Mouse (Mus musculus) right cerebral cortex, postnatal 14 days (tissue): ENCODE data around the gene Npas3.

ENCODE experiments used
- DNase-seq: peaks from one replicate; pipeline ENCODE4 v3.0.0; 2022

Gene Npas3

DNA sequence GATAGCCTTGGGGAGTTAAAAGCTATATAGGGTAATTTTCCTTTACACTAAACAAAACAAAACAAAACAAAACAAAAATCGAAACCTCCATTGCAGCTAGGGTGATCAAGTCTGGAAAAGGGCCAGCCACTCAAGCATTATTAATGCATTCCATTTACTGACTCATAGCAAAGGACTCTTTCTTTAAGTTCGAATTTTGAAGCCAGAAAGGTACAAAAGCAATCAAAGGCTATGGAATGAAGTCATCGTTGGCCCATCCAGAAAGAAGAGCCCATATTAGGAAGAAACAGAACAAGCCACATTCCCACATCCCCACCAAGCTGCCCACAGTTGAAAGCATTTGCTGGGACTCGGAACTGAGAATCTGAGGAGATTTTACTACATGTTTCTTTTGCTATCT, 640.1 kb downstream of the Npas3 start:
- DNase-seq = no peak

DNA sequence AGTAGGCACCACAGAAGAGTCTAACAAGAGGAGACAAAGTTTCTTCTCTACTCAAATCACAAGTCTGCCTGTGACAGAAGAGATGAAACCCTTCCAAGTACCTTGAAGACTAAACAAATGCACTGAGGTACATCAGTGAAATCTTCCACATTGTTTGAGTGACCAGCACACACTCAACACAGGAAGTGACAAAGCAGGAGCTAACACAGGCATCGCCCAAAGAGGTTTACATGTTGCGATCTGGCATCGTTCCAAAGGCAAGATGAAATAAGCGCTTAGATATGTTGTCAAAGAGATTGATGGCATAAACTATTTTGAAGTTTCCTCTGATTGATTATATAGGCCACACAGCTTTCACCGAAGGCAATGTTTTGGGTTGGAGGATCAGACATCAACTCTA, 647.4 kb downstream of the Npas3 start:
- no peak for DNase-seq

DNA sequence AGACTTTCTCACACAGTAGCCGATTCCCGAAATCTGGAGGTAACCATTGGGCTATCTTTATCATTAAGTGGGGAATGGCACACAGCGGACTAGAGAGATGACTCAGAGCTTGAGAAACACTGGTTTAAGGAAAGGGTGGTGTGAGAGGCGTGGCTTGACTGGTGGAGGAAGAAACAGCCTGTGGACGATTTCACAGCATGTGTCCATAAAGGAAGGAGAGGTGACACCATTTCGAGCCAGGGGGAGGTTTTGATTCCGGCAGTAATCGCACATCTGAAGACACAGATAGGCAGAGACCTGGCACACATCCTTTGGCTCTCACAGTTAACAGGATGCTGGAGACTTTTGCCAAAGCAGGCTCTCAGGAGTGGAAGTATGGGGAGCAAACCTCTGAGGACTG, 660.3 kb downstream of the Npas3 start:
- no peak for DNase-seq

DNA sequence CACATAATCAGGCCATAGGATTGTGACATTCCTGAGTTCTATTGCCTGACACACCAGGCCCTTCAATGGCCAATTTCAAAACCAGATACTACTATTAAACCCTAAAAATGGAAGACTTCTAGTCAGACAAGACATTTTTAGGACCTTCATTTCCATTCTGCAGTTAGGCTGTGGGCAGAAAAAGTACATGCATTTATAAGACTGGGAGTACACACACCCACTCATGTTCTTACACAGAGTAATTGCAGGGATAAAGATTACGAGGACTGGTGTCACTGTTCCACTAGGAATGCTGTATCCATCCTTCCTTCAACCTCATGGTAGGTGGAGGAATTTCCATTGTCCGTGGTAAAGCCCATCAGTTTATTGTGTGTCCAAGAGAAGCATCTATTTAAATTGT, 661.7 kb downstream of the Npas3 start:
- no peak for DNase-seq

DNA sequence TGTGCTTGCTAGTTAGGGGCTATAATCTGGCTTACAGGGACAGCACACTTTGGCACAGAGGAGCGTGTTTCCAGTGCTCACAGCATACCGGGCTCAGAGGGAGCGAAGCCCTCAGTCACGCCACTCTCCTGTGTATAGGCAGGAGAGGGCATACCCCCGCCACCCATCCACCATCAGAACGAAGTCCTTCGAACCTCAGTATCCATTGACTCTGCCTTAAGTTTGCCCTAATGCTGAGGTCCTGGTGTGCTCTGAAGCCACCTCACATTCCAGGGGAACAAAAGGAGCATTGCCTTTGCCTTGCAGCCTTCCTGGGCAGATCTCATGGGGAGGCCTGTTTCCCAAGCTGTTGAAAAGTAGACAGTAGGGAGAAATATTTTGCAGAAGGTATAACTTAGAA, 673.7 kb downstream of the Npas3 start:
- no peak for DNase-seq

DNA sequence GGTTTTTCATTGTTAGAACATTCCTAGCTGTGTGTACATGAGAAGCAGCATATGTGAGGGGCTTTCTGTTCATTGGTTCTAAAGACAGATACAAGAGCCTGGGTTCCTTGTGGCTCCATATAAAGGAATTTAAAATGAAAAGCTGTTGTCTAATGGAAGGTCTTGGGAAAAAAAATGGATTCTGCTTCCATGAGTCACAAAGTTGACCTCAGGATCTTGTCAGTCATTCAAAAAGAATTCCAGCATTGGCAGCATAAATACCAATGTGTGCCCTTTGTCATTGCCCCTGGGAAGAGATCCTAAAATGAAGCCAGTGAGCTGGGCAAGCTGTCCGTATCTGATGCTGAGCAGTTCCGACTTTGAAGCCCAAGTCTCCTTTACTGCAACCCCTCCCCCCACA, 700.3 kb downstream of the Npas3 start:
- DNase-seq = no peak

DNA sequence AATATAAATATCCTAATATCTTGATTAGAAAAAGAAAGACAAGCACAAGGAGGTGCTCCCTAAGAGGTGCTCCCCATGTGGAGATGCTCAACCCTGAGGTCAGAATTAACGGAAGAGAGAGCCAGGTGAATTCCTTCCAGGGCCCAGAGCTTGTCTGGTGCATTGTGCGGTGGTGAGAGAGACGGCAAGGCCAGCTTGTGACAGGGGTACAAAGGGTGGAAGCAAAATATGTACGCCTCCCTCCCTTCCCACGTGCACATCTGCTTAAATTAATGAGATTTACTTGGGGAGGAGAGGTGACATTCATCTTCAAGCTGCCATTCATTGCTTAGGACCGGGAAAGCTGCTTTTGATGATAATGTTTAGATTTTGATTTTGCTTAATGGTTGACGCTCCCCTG, 713.5 kb downstream of the Npas3 start:
- no peak for DNase-seq

DNA sequence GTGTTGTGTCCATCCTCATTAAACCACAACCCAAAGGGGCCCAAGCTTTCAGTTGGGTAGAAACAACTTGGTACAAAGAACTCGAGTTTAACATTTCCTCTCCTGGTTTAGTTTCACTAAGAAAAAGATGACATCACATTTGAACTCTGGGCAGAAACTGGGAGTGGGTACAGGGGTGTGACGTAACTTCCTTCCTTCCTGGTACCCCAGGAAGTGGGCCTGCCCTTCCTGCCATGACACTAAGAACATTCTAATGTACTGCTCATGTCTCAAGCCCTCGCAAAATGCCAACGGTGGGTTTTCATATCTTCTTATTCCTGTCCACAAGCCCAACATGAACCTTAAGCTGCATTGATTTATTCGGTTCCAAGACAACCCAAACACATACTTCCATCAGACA, 715.1 kb downstream of the Npas3 start:
- no peak for DNase-seq

DNA sequence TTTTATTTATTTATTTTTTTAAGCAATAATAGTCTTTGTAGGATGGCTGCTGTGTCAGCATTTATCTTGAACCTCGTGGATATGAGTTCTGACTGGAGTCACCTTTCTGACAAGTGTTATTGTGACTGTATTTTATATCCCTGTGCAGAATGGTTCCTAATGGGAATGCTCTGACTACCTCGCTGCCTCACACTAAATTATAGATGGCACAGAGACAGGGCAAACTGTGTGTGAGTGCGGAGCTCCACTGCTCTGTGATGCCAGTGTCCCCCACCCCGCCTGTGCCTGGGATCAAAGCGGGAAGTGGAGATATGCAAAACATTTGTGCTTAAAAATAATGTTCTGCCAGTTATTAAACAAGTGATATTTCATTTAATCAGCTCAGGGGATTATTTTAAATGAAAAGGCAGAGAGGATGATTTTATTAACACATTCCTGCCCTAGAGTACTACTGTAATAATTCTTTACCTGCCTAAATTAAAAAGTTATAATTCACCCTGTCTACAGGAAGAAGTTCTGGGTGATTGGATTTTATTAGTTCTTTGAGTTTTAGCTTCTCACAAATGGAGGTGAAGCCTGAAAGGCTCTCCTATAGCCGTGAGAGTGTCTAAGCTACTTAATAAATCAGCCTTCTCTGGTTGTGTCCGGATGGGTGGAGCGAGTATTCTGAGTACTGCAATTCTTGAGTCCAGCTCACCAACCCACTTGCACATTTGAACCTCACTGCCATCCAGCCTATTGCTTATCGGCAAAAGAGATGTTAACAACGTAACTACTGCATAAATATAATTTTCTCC, 721.1 kb downstream of the Npas3 start:
- no peak for DNase-seq

DNA sequence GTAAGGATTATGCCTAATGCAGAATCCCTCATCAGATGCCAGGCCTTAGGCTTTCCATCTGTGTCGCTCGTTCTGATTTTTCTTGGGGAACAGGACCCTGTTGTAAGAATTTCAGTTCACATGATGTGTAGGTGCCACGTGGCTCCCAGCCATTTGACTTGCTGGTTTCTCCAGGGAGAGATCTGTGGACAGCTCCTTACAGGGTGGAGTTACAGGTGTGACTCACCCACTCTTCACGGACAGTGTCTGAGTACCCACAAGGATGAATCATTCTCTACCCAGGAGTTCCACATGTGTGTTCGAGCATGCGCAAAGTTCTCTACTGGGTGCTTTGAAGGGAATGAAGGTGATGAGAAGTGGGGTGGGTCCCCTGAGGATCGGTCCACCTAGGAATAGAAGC, 722.2 kb downstream of the Npas3 start:
- DNase-seq = no peak

DNA sequence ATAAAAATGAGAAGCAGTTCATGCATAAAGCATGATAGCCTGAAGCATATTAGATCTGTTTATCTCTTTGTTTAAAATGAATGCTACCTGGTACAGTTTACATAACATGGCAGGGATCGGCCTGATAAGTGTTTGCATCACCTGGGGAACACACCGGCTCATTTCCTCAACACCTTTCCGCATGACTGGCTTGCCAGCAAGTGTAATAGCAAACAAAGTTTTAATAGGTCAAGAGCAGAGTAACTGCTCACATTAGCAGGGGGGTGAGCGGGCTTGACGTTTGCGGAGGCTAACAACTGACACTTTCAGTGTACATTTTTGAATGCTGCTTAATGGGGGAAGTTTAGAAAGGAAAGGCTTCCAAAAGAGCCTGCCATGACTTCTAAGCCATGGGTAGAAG, 724.9 kb downstream of the Npas3 start:
- DNase-seq = no peak

DNA sequence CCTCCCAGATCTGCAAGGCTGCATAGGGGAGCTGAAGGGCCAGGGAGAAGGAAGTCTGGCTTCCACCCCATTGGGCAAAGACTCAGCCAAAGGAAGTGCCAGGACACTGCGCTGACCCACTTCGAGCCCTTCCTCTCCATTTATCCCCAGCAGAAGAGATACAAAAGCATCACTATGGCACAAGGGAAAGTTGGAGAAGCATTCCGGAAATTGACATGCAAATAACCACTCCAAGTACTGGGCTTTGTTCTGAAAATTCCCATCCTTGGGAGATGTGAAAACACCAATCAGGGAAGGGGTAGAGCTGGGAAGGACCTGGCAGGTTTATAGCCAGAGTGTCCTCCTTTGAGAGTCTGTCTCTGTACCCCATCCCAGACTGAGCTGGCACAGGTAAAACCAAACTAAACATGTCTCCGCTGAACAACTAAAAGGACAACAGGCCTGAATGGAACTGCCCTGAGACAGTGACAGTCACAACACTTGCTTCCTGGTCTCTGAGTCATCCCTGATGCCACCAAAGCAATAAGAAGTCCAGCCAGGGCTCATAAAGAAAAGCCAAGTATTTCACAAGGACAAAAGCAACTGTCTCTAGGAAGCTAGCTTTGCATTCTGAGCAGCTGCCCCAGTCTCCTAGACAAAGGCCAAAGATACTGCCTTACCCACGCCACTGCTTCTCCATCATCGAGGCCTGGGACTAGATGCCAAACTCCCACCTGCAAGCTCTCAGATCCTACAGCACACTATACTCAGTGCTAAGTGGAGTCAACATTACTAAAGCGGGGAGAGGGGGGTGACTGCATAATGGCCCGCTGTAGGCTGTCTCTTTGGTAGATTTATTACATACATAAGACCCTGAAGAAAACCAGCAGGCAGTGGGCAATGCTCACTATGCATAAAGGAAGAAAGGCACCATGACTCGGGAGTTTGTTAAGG, 733.4 kb downstream of the Npas3 start:
- DNase-seq = no peak

DNA sequence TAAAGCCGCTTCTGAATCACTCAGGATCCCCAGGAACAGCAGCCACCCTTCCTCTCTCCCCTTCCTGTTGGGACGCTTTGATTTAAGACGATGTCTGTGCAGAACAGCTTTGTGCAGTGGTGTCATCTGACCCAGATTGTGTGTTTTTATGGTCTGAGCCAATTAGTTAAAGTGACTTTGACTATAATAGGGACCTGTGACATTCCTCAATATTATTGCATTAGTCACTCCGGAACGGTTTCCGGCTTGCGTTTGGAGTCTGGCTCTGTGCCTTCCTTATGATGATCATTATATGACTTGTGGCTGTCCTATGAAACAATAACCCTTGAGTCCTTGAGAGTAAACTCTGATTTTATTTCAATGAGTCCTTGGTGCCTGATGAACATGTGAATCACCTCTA, 735.5 kb downstream of the Npas3 start:
- DNase-seq = no peak

DNA sequence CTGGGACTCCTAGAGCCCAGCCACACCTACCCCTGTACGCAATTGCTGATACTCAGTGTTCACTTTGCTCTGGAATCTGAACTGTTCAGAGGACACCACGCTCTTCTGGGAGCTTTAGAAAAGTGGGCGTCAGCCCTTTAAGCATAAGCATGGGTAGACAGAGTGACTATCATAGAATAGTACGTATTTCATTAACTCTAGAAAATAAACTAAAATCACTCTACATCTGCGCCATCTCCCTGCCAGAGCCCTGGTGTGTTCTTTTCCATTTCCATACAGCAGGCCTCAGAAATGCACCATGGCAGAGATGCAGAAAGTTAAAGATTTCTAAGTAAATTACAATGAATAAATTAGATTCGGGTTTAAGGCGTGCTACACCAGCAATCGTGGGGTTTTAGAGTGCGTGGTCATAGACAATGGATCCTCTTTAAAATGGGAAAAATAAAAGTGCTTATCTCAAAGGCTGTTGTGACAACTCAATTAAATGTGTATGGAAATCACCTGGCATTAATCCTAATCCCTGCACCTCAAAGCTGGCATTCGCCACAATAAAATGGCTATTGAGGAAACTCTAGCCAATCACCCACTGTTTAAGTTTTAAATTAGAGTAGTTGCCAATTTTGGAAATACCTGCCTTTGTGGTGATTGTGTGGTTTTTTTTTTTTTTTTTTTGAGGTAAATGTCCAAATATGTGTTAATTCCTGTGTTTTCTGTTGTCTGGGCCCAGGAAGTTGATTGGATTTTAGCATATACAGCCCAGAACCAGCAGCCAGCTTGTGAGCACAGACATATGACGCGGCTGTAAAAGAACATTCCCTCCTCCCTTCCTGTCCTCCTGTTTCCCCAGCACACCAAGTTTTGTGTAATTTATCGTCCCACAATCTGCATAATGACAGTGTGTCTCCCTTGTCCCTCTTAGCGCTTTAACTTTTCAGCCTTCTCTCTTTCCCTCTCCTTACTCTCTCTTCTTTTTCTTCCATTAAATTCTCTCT, 737.7 kb downstream of the Npas3 start:
- no peak for DNase-seq

DNA sequence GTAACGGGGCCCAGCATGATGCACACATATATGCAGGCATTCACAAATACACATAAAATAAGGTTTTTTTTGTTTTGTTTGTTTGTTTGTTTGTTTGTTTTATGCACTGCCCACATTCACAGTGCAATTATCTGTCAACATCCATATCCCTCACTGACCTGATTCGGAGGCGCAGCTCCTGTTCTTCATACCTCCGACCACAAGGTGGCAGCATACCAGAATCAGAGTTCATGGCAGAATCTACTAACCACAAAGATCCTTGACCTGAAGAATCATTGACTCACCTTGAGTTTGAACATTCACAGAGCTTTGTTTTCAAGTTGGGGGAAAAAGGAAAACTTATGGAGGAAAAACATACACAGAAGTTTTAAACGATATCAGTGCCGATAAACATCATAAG, 743.9 kb downstream of the Npas3 start:
- DNase-seq = no peak

DNA sequence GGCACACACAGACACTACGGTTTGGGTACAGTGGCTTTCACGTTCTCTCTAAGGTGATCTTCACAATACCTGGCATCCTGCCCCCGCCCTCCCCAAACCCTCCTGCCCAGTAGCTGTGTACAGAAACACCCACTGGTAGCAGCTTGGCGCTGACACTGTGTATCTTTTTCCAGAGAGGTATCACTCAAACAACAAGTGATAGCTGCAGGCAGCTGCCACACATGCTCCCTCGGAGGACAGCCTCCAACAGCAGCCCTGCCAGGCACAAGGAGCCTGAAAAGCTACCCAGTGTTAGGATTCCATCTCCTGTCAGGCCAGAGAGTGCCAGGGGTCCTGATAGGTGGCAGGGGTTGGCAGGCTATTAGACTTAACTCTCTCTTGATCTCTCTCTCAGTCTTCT, 747.2 kb downstream of the Npas3 start:
- DNase-seq = no peak

DNA sequence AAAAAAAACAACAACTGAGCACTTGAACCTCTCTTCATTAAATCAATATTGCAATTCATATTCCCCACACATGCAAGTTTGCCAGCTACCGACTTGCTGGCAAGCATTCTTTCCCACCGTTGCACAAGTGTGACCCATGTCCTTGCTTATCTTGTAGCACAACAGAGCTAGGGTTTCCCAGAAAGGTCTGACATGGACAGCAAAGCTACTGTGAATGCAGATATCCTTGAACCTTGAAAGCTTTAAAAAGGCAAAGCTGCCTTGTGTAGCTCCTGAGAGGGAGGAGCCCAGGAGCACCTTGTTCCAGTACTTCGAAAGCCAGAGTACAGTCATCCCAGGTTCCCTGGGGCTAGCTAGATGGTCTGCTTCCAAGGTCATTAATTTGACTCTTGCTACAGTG, 748.7 kb downstream of the Npas3 start:
- no peak for DNase-seq

DNA sequence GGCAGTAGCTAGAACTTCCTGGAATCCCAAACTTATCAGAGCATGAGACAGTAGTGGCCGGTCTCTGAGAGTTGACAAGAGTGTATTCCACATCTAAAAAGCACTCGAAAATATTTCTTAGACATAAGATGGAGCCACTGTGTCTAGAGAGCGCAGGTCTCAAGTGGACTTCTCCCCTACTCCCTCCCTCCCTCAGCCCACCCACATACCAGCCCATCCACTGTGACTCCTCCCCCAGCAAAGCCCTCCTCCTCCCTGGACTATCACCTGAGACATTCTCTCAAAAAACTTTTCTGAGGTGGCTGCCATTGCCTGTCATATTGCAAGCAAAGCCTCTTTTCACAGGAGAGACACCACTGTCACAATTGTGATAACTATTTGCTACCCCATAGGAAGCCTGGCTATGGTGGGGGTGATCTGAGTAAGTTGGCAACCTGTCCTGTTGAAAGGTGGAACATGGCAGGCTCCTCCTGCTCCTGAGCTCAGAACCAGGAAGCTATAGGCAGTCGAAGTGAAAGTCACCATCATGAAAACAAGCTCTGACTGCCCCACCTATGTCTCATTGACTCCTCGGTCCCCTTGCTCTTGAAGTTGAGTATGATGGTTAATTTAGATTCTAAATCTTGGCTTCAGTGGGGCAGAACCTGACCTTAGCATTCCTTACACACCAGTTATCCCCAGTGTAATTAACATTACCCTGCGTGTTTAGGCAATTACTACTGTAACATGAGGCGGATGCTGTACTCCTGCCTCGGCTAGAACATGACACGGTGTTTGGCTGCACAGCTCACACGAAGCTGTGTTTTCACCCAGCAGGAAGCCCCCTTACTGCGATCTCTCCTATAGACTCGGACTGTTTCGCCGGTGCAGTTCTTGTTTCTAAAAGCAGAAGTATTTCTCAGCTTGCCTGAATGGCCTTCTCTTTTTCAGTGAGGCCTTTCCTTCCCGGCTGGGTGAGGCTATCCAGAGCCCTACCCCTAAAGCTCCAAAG, 751.5 kb downstream of the Npas3 start:
- DNase-seq = no peak

DNA sequence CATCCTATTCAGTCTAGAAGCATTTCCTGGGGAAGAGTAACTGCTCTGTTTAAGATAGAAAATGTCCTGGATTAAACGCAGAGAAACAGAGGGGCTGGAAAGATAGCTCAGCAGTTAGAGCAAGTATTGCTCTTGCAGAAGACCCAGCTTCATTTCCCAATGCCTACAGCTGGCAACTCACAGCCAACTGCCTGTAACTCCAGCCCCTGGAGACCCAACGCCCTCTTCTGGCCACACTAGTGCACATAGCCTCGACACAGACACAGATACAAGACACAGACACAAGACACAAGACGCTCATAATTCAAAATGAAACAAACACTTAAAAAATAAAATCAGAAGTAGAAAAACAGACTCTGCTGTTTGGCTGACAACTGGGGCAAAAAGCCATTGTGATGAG, 754.0 kb downstream of the Npas3 start:
- DNase-seq = no peak

DNA sequence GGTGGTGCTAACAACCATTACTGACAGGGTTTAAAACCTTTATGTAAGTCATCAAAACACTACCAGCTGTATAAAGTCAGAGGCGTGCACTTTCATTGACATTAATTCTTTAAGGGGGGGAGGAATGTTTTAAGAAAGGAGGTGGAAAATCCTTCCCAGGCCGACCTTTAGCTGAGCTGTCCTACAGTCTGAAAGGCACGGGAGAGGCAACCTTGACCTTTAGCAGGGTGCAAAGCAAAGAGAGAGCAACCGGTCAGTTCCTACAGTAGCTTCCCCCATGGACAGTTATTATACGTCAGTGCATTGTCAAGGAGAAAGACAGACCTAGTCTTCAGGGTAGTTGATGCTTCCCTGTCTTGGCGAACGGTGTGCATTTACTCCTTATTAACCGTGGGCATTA, 756.1 kb downstream of the Npas3 start:
- no peak for DNase-seq

DNA sequence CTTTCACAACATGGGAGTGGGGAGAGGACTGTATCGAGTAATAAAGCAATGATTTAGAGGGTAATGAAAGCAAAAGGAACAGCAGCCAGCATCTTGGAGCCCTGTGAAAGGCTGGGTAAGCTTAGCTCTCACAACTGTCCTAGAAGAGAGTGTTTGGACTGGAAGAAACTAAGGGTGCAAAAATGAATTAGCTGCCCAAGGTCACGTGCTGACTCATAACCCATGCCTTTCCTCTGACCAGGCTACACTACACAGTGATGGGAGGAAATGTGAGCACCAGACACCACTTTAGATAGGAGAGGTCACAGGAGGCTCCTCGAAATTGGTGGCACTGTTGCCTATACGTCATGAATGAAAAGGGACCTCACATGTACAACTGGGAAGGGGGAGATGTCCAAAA, 757.1 kb downstream of the Npas3 start:
- DNase-seq = no peak

DNA sequence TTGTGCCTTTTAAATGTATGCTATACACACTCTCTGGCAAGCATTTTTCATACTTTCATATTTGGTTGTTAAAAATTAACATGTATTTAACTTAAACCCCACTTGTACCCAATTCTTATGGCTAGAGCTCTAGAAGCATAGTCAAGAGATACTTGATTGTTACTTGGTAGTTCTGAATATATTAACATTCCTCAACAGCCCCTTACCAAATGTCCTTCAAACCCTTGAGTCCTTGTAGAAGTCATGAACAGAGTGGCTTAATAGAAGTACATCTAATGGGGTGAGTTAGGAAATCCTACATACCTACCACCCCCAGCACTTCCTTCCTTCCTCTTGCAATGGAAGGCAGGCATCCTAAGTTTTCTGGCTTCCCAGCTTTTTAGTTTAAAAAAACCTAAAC, 766.8 kb downstream of the Npas3 start:
- DNase-seq = no peak
